Mouse (Mus musculus): ENCODE data around the gene Otub2. TPM values are rescaled to one million over a fixed set of nuclear protein-coding genes. Genes with fewer than 3 reads are reported as not detected.

The Otub2 gene
- polyA plus RNA-seq, 1 experiment from 2014 or later: 16.9 TPM

DNA sequence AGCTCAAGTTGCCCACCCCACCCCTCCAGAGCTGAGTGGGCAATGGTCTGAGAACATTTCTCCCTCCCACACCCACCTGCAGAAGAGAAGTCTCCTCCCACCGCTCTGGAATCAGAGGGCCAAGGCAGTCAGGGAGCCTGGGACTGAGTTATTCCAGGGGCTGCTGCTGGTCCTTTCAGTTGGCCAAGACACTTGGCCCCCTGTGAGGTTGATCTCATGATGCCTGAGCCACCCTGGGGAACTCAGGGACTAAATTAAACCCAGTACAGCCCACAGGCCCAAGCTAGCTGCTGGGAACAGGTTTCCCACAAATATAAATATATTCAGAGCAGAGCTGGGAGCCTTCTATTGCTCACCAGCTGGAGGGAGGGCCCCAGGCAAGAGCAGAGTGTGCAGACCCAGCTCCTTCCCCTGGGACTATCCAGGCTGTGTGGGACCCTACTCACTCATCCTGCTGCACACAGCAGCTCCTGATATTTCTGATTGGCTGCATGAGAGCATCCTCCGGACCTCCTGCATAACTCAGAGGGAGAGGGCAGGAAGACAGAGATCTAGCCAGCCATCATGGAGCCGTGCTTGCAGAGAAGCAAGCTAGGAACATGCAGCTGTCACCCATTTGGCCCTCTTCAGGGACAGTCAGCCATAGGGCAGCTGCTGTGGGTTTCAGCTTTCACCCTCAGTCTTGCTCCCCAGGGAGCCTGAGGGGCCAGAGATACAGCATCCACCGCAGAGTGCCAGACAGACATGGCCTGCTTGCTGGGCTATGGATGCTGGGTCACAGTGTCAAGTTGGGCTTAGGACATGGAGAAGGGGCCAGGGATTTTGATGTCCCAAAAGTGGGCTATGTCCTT, 29.3 kb upstream of the Otub2 start:
- Histone ChIP-seq H3K36me3 (no peaks in the 10 kb centered on the region), H3K27ac (no peak overlapping the region), H3K9ac (no peak overlapping the region), H3K9me3 (replicated peaks) (no peaks in the 10 kb centered on the region), H3K4me3 (no peak overlapping the region), H3K4me2 (replicated peaks) (no peak overlapping the region), H3K4me1 (peaks cover 6% of the 10 kb centered on the region; the same call in 1 of the 2 replicates), H3K27me3 (no peaks in the 10 kb centered on the region)
- 53% methylated on average over 4 of the region's 4 CpGs for WGBS
- peak; percentile 43; the same call in 1 of the 2 replicates for ATAC-seq (ENCODE audit: low FRiP score)

DNA sequence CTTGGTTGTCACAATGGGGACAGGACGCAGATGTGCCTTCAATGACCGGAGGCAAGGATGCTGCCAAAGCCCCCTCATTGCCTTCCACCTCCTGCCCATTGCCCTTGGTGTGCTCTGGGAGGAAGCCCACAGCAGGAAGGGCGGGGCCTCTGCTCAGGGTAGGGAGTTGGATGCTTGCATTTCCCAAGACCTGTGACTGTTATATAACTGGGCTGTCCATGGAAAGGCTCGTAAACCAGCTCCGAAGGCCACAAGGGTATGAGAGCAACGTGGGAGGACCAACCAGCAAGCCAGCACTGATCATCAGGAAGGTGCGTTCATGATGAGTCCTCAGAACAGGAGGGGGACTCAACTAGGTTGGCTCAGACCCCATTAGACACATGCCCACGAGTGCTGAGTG, 27.7 kb upstream of the Otub2 start:
- H3K36me3 ChIP-seq: no peaks in the 10 kb centered on the region
- 80% methylated on average over 8 of the region's 8 CpGs for WGBS
- H3K4me2 ChIP-seq (replicated peaks): no peak overlapping the region

DNA sequence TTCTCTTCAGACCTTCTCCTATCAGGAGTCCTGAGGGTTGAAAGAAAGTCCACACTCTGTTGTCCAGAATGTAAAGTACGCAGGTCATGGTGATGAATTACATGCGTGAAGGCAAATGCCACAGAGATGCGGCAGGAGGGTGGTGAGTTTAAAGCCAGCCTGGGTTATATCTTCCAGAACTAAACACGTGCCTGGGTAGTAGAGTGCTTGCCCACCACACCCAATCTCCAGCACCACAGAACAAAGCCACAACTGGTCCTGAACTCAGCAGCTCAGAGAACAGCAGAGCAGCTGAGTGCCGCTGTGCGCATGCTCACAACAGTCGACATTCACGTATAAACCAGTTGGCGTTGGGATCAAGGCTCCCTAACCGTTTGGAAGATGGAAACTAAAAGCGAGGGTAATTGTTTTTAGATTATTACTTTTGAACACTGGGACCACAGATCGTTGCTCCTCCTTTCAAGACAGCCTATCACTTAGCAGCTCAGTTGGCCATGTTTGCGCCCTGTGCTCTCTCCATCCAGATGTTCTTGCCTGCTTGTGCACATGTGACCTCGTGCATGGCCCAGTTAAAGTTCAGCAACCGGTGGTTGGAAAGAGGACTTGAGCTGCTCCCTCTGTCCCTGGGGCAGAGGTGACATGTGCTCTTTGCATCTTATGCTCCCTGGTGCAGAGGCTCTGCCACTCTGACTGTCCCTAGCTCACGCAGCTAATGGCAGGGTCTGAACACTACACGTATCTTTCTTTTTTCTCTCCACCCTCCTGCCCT, 26.8 kb upstream of the Otub2 start:
- no peaks in the 10 kb centered on the region for H3K9me3 ChIP-seq (replicated peaks)
- no peak overlapping the region for H3K4me3 ChIP-seq
- H3K27ac ChIP-seq: no peak overlapping the region
- ATAC-seq (ENCODE audit: low FRiP score): no peak
- H3K27me3 ChIP-seq: no peaks in the 10 kb centered on the region
- 89% methylated on average over 17 of the region's 17 CpGs for WGBS
- H3K36me3 ChIP-seq: no peaks in the 10 kb centered on the region
- peaks cover 6% of the 10 kb centered on the region; the same call in 1 of the 2 replicates for H3K4me1 ChIP-seq
- H3K4me2 ChIP-seq (replicated peaks): no peak overlapping the region
- H3K9ac ChIP-seq: no peak overlapping the region

More for the DNA sequence above, 27.7 kb upstream of the Otub2 start:
- H3K27me3 ChIP-seq: no peaks in the 10 kb centered on the region
- H3K4me1 ChIP-seq: peaks cover 6% of the 10 kb centered on the region; the same call in 1 of the 2 replicates
- no peak overlapping the region for H3K27ac ChIP-seq
- no peak overlapping the region for H3K9ac ChIP-seq
- H3K4me3 ChIP-seq: no peak overlapping the region
- H3K9me3 ChIP-seq (replicated peaks): no peaks in the 10 kb centered on the region
- no peak for ATAC-seq (ENCODE audit: low FRiP score)

- Histone ChIP-seq H3K9ac (no peak overlapping the region), H3K4me1 (peaks cover 6% of the 10 kb centered on the region; the same call in 1 of the 2 replicates), H3K36me3 (no peaks in the 10 kb centered on the region), H3K9me3 (replicated peaks) (no peaks in the 10 kb centered on the region), H3K27me3 (no peaks in the 10 kb centered on the region), H3K27ac (no peak overlapping the region), H3K4me3 (no peak overlapping the region), H3K4me2 (replicated peaks) (no peak overlapping the region)
- WGBS: 82% methylated on average over 3 of the region's 3 CpGs
- no peak for ATAC-seq (ENCODE audit: low FRiP score)
Observed at GRCm38 (mm10) chr12:103362336-103362735, 26.1 kb upstream of the Otub2 start.

- Histone ChIP-seq H3K36me3 (no peaks in the 10 kb centered on the region), H3K4me3 (no peak overlapping the region), H3K4me1 (no peaks in the 10 kb centered on the region), H3K9me3 (replicated peaks) (no peaks in the 10 kb centered on the region), H3K4me2 (replicated peaks) (no peak overlapping the region), H3K27ac (no peak overlapping the region), H3K27me3 (peaks cover 10% of the 10 kb centered on the region), H3K9ac (no peak overlapping the region)
- ATAC-seq (ENCODE audit: low FRiP score): no peak
- WGBS: 77% methylated on average over 2 of the region's 2 CpGs
Observed at GRCm38 (mm10) chr12:103367171-103367570, 21.3 kb upstream of the Otub2 start.

DNA sequence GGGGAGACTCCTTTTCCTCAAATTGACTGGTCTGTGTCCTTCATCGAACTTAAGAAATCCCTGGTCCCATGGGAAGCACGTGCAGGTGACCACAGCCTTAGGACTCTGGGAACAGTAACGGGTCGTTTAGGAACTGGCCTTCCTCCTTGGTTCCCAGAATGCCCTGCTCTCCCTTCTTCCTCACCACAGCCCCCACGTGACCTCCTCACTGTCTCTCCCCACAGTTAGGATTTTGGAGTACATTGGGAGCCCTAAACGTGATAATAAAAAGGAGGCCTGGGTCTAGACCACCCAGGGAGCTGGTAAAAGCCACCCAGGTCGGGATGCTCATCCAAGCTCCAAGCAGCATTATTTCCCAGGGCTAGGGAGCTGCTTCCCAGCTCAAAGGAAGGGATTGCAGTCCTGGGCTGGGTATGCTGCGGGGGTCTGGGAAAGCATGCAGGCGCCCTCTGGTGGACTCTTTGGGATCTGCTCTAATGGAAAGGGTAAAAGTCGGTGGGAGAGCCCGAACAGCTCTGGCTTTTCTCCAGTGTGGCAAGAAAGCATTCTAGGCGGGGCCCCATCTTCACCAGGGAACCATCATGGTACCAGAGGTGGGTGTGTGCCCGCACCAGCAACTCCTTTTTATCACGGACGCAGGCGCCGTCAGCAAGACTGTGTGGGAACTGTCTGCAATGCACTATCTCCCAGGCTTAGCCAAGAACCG, 20.7 kb upstream of the Otub2 start:
- Histone ChIP-seq H3K27ac (0 out of 2 replicates have a peak overlapping the region, but pooled peaks have one; percentile 17), H3K27me3 (peaks cover 10% of the 10 kb centered on the region), H3K4me3 (no peak overlapping the region), H3K9me3 (replicated peaks) (no peaks in the 10 kb centered on the region), H3K9ac (no peak overlapping the region), H3K36me3 (no peaks in the 10 kb centered on the region), H3K4me2 (replicated peaks) (peak overlapping the region; percentile 29), H3K4me1 (no peaks in the 10 kb centered on the region)
- WGBS: 23% methylated on average over 18 of the region's 18 CpGs
- peak; percentile 74 for ATAC-seq (ENCODE audit: low FRiP score)

- Histone ChIP-seq H3K36me3 (no peaks in the 10 kb centered on the region), H3K27me3 (peaks cover 10% of the 10 kb centered on the region), H3K4me3 (no peak overlapping the region), H3K4me2 (replicated peaks) (no peak overlapping the region), H3K9me3 (replicated peaks) (no peaks in the 10 kb centered on the region), H3K9ac (no peak overlapping the region), H3K4me1 (no peaks in the 10 kb centered on the region), H3K27ac (no peak overlapping the region)
- WGBS: 80% methylated on average over 7 of the region's 7 CpGs
- peak; percentile 9; the same call in 1 of the 2 replicates for ATAC-seq (ENCODE audit: low FRiP score)
Observed at GRCm38 (mm10) chr12:103368326-103368669, 20.2 kb upstream of the Otub2 start.

DNA sequence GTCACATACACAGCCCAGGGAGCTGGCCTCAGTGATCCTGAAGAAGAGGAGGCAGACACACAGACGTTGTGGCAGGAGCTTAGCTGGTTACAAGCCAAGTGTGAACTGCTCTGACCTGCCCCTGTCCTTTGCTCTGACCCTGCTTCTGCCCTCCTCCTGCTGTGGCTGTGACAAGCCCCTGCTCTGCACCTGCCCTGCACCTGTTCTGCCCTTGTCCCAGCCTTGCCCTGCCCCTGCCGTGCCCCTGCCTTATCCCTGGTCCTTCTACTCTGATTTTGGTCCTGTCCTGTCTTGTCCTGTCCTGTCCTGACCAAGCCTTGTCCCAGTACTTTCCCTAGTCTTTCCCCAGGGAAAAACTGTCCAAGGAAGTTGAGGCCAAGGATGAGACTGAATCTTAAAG, 19.7 kb upstream of the Otub2 start:
- Histone ChIP-seq H3K9ac (no peak overlapping the region), H3K27me3 (peaks cover 10% of the 10 kb centered on the region), H3K4me3 (no peak overlapping the region), H3K4me1 (no peaks in the 10 kb centered on the region), H3K4me2 (replicated peaks) (no peak overlapping the region), H3K36me3 (no peaks in the 10 kb centered on the region), H3K27ac (no peak overlapping the region), H3K9me3 (replicated peaks) (no peaks in the 10 kb centered on the region)
- no peak for ATAC-seq (ENCODE audit: low FRiP score)
- 66% methylated on average over 2 of the region's 2 CpGs for WGBS

DNA sequence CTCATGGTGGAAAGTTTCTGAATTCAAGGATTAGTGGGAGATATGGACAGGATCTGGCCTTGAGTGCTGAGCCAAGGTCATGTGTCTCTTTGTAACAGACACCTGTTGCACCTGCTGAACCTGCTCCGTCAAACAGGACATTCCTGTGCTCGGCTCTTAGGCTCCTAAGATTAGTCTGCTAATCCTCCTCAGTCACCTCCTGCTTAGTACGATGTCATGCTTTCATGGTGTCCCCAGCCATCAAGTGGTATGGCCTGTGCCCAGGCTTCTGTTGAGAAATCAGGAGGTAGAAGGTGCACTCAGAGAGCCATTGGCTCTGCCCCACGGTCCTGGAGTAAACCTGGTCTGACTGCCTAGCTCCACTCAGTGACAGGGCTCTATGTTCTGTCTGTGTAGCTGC, 17.6 kb upstream of the Otub2 start:
- Histone ChIP-seq H3K27me3 (peaks cover 10% of the 10 kb centered on the region), H3K36me3 (no peaks in the 10 kb centered on the region), H3K4me3 (no peak overlapping the region), H3K9ac (no peak overlapping the region), H3K27ac (no peak overlapping the region), H3K4me1 (no peaks in the 10 kb centered on the region), H3K9me3 (replicated peaks) (no peaks in the 10 kb centered on the region), H3K4me2 (replicated peaks) (no peak overlapping the region)
- 85% methylated on average over 4 of the region's 4 CpGs for WGBS
- no peak for ATAC-seq (ENCODE audit: low FRiP score)

GRCm38 (mm10) chr12:103371711-103372110, 16.8 kb upstream of the Otub2 start:
- Histone ChIP-seq H3K27me3 (peaks cover 10% of the 10 kb centered on the region), H3K4me1 (no peaks in the 10 kb centered on the region), H3K9me3 (replicated peaks) (no peaks in the 10 kb centered on the region), H3K27ac (no peak overlapping the region), H3K4me2 (replicated peaks) (no peak overlapping the region), H3K36me3 (no peaks in the 10 kb centered on the region), H3K9ac (no peak overlapping the region), H3K4me3 (no peak overlapping the region)
- WGBS: 33% methylated on average over 6 of the region's 6 CpGs
- ATAC-seq (ENCODE audit: low FRiP score): no peak

GRCm38 (mm10) chr12:103373530-103374236, 14.8 kb upstream of the Otub2 start:
- 74% methylated on average over 8 of the region's 8 CpGs for WGBS
- no peak for ATAC-seq (ENCODE audit: low FRiP score)

More at GRCm38 (mm10) chr12:103373530-103374236, 14.8 kb upstream of the Otub2 start:
- no peak overlapping the region for H3K4me2 ChIP-seq (replicated peaks)
- no peaks in the 10 kb centered on the region for H3K9me3 ChIP-seq (replicated peaks)
- H3K9ac ChIP-seq: no peak overlapping the region
- H3K4me1 ChIP-seq: no peaks in the 10 kb centered on the region
- no peak overlapping the region for H3K27ac ChIP-seq
- no peak overlapping the region for H3K4me3 ChIP-seq
- no peaks in the 10 kb centered on the region for H3K36me3 ChIP-seq
- peaks cover 7% of the 10 kb centered on the region for H3K27me3 ChIP-seq
